Mouse (Mus musculus): ENCODE measurements around the gene Gdf15.

DNA sequence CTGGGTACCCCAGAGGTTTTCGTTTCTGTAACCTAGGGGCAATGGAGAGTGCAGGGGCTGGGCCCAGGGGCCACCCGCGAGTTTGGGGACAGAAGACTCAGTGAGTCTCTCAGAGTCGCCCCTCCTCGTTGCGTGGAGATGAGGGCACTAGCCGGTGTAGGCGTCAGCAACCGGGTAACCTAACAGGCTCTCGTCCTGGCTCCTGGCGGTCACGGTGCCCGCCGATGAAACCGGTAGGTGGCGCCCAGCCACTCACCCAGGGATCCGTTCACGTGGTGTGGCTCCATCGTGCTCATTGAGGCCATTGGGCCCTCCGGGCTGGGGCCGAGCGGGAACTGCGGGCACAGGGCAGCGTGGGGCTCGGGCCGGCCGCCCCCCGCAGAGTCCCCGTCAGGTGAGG lies 34.0 kb downstream of the Gdf15 start:
- TF ChIP-seq CTCF (IDR thresholded peaks at IDR 0.05; ENCODE audit: extremely low read depth, insufficient read depth, insufficient read length, insufficient replicate concordance) (no peak), POLR2A (IDR thresholded peaks at IDR 0.05; ENCODE audit: low read depth, low read length) (no peak)

Data from spleen, adult 2 months (tissue).